Mouse (Mus musculus) kidney, adult 10 weeks (tissue): ENCODE data around the gene Mvd. TPM values are rescaled to one million over a fixed set of nuclear protein-coding genes. Genes with fewer than 3 reads are reported as not detected.

Experiments
- polyA plus RNA-seq: library from polyadenylated mRNA; stranded (reverse); fragments of 350-450 nt; fragmentation: Illumina TruSeq; extraction: RNeasy Lipid Tissue Mini Kit (QIAGEN cat#74804); gene quantifications from one replicate; pipeline ENCODE4 v1.2.3, GENCODE M21; 2014; ENCODE audit warnings: low read depth, low replicate concordance

Mvd gene
- not detected for polyA plus RNA-seq

DNA sequence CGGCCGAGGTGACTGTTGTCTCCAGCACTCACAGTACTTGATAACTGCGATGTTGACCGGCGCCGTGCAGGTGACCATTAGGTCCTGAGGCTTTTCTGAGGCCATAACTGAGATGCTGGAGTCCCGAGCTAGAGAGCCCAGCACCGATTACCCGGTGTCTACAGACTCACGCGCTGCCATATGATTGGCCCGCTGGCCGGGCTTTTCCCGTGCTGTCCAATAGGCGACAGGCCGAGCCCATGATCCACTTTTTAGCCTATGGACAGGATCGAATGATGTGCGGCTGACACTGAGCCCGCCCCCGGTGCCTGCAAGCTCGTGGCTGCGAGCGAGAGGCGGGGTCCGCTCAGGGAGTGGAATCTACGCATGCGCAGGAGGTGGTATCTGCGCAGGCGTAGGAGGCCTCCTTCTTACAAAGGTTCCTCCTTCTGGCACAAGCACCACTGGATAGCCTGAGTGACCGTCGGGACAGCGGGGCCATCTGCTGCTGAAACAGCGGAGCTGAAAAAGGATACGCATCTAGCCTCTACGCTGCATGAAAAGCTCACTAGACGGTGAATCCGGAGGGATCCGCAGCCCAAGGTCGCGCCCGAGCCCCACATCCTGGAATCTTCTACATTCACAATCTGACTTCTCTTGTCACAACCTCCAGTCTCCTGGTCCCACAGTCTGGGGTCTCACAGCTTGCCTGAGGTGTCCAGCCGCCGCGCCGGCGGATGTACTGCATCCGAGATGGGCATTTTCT lies at the start of gene Mvd:
Gene Mvd (minus strand): TSS at position 161 of the 745 bp plus-strand sequence.

DNA sequence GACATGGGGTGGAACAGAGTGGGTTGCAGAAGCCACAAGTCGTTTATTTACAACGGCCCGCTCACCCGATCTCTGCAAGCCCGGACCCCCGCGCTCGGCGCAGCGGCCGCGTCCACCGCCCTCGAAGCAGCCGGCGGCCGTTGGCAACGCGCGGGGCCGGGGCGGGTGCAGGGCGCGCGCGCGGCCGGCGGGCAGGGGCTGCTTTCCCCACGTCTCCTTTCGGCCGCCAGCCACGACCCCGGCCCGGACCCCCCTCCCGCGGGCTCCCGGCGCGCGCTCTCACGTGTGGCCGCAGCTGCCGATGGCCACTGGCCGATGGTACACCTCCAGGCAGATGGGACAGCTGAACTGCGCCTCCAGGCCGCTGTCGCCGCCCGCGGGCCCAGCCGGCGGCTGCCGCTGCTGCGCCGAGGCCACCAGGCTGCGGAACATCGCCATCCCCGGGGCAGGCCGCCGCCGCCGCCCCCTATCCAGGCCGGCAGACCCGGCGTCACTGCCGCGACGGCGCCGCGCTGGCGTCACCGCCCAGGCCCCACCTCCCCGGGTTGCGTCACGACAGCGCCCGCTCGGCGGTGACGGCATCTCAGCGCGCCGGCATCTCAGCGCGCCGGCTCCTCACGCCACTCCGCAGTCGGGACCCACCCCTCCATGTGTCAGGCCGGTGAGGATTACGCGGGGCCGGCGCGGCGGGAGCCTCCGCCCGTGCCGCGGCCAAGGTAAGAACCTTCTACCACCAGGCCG lies 32.5 kb upstream of the Mvd start, which contains the start of the genes Rnf166 and Ctu2:
Gene Rnf166 (minus strand): TSS at position 485 of the 741 bp plus-strand sequence.
Gene Ctu2 (plus strand): TSS at position 564 of the 741 bp plus-strand sequence.

GRCm38 (mm10) chr8:122460524-122461472 lies 17.6 kb upstream of the Mvd start, which contains the start of gene Snai3:
Snai3 (minus strand) TSS chr8:122460733.

GRCm38 (mm10) chr8:122432443-122433268 lies 10.6 kb downstream of the Mvd start, which contains the start of gene Cyba:
Cyba (minus strand) TSS chr8:122432930.

DNA sequence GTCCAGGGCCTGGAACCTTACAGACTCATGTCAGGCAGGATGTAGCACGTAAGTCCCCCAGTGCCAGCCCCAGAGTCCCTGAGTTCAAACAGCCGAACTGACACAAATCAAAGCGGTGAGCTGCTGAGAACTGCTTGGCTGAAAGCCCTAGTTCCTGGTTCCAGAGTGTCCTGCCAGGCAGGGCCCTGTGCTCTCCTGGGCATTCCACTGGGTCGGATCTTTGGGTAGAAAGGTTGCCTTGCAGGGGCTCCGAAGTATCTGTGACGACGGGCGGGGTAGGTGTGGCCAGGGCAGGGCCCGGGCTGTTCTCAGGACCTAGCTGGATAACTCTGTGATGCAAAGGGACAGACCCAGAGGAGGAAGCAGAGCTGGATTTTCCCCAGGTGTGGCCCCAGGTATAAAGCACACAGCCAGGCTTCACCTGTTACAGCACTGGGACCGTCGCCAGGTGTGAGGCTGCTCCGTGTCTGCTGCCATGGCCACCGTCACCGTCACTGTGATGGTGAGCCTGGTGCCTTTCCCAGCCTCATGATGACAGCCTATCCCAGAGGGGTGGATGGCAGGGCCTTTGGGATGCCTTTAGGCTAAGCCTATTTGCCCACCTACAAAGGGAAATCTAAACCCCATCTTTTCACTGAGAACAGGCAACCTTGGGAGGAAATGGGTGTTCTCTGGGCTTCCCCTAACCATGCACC lies 21.7 kb downstream of the Mvd start, which contains the start of gene Il17c:
Gene Il17c (plus strand): TSS at position 645 of the 695 bp plus-strand sequence.

Other genes with a start within 250 kb of the Mvd start
- gene Zfpm1, start 161.3 kb downstream of the Mvd start, polyA plus RNA-seq: not detected
- not detected for gene Trhr2, start 82.7 kb downstream of the Mvd start, polyA plus RNA-seq
- gene Zc3h18, start 66.8 kb downstream of the Mvd start, polyA plus RNA-seq: 11.3 TPM
- gene Il17c, start 21.4 kb downstream of the Mvd start, polyA plus RNA-seq: not detected
- 0.69 TPM for gene Cyba, start 10.5 kb downstream of the Mvd start, polyA plus RNA-seq
- not detected for gene Snai3, start 17.3 kb upstream of the Mvd start, polyA plus RNA-seq
- 7.4 TPM for gene Rnf166, start 32.6 kb upstream of the Mvd start, polyA plus RNA-seq
- gene Ctu2, start 32.7 kb upstream of the Mvd start, polyA plus RNA-seq: not detected
- 1.4 TPM for gene Piezo1, start 107.9 kb upstream of the Mvd start, polyA plus RNA-seq
- gene Cdt1, start 124.6 kb upstream of the Mvd start, polyA plus RNA-seq: 0.61 TPM
- not detected for gene Aprt, start 133.5 kb upstream of the Mvd start, polyA plus RNA-seq
- 3.6 TPM for gene Galns, start 168.0 kb upstream of the Mvd start, polyA plus RNA-seq
- 5.3 TPM for gene Trappc2l, start 168.2 kb upstream of the Mvd start, polyA plus RNA-seq
- not detected for gene Pabpn1l, start 179.3 kb upstream of the Mvd start, polyA plus RNA-seq